In the genomic region with DNA sequence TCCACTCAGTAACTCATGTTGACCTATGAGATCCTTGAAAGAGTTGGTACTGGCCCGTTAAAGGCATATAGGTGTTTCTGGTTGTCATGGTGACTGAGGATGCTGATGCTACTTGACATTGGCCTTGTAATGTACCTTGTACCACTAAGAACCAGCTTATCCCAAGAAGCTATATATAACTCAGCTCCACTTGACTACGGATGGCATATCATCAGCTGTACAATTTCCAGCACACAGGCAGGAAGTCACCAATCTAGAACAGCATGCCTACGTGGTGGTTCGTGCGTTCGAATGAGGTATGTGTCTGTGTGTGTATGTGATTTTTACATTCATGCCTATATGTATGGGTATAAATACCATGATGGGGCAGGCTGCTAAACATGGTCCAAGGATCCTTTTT, we compare ENCODE assay signal across 18 mouse cellular contexts. TPM values are rescaled to one million over a fixed set of nuclear protein-coding genes. Genes with fewer than 3 reads are reported as not detected.
A peak's percentile ranks its signal among the peaks of the same experiment; 100 is the strongest.
DNase-seq lines count a peak whose midpoint lies in the region; ATAC-seq and TF ChIP-seq lines count a peak whose summit lies in the region.
"Had no signal": no experiment of that assay in that cellular context is flagged by ENCODE, and none has a peak within 500 bp of the region (broad histone marks: within the 10 kb centered on the region; RNA-seq: fewer than 3 reads in every experiment).

No protein-coding gene starts in this region.

- no peaks in the 10 kb centered on the region for H3K36me3 ChIP-seq in heart, embryonic 14.5 days (ENCODE audit: control insufficient read depth, insufficient read depth, low read length)
- H3K36me3 ChIP-seq in liver, adult 2 months (ENCODE audit: control insufficient read depth, insufficient read depth, low read length), result no peaks in the 10 kb centered on the region
- no peaks in the 10 kb centered on the region for H3K36me3 ChIP-seq in liver, embryonic 11.5 days (ENCODE audit: control insufficient read depth, insufficient read depth, low read length)
- no peaks in the 10 kb centered on the region for H3K36me3 ChIP-seq in intestine, embryonic 15.5 days
- H3K36me3 ChIP-seq in forebrain, embryonic 10.5 days (replicated peaks), result 0 out of 2 replicates have a peak, but pooled peaks cover 2% of the 10 kb centered on the region
- H3K36me3 ChIP-seq: liver, embryonic 12.5 days had no signal

- TF ChIP-seq CTCF in liver, adult 2 months (IDR thresholded peaks at IDR 0.05; ENCODE audit: low read depth, low read length), result no peak

- no peak for TF ChIP-seq POLR2A in liver, adult 2 months (IDR thresholded peaks at IDR 0.05; ENCODE audit: extremely low read depth, insufficient read depth, low read length)

- no peaks in the 10 kb centered on the region for H3K27me3 ChIP-seq in heart, embryonic 14.5 days (ENCODE audit: control insufficient read depth, insufficient read depth, low read length)
- no peaks in the 10 kb centered on the region for H3K27me3 ChIP-seq in liver, adult 2 months (ENCODE audit: control insufficient read depth, insufficient read depth, low read length)
- H3K27me3 ChIP-seq in liver, embryonic 11.5 days (replicated peaks; ENCODE audit: control insufficient read depth, insufficient read depth, low read length), result no peaks in the 10 kb centered on the region
- H3K27me3 ChIP-seq in intestine, embryonic 15.5 days (replicated peaks), result no peaks in the 10 kb centered on the region
- H3K27me3 ChIP-seq in forebrain, embryonic 10.5 days (ENCODE audit: poor library complexity, severe bottlenecking), result no peaks in the 10 kb centered on the region
- H3K27me3 ChIP-seq: liver, embryonic 12.5 days had no signal

- no peaks in the 10 kb centered on the region for H3K79me2 ChIP-seq in liver, adult 2 months (ENCODE audit: control insufficient read depth, insufficient read depth, low read length)

- H3K9me3 ChIP-seq in heart, embryonic 14.5 days (ENCODE audit: control insufficient read depth, low read length), result no peaks in the 10 kb centered on the region
- no peaks in the 10 kb centered on the region for H3K9me3 ChIP-seq in liver, embryonic 11.5 days (ENCODE audit: control insufficient read depth, low read length)
- H3K9me3 ChIP-seq in intestine, embryonic 15.5 days, result no peaks in the 10 kb centered on the region
- no peaks in the 10 kb centered on the region for H3K9me3 ChIP-seq in forebrain, embryonic 10.5 days
- H3K9me3 ChIP-seq: liver, embryonic 12.5 days had no signal

- 25% methylated on average over 6 of the region's 6 CpGs for WGBS in heart, embryonic 14.5 days
- WGBS in liver, adult 2 months, result 71% methylated on average over 6 of the region's 6 CpGs
- WGBS in liver, embryonic 11.5 days, result 74% methylated on average over 6 of the region's 6 CpGs
- WGBS in intestine, embryonic 15.5 days, result 52% methylated on average over 6 of the region's 6 CpGs
- WGBS in forebrain, embryonic 10.5 days, result 95% methylated on average over 6 of the region's 6 CpGs

- DNase-seq in frontal cortex, postnatal 14 days (ENCODE audit: low spot score in 2 of 2), result no peak
- no peak for DNase-seq in heart, adult 11 months
- no peak for DNase-seq in liver, adult 2 months (ENCODE audit: extremely low read depth, low read depth, low spot score)
- no peak for DNase-seq in liver, embryonic 11.5 days (ENCODE audit: low spot score)
- DNase-seq in forebrain, embryonic 10.5 days (ENCODE audit: extremely low spot score, low spot score), result no peak
- DNase-seq: adrenal gland, adult 8-10 months; forebrain, postnatal 0 days; retina, postnatal 1 day; thymus, postnatal 14 days had no signal

- peak overlapping the region in 1 of 2 experiments; percentile 71; a peak in 3 of 4 replicates for H3K27ac ChIP-seq in heart, embryonic 14.5 days (replicated peaks in 1 of 2; ENCODE audit: control insufficient read depth in 1 of 2, insufficient read depth in 1 of 2, low read depth in 2 of 2, low read length in 2 of 2)
- peak overlapping the region; percentile 78 for H3K27ac ChIP-seq in liver, adult 2 months (replicated peaks; ENCODE audit: insufficient read depth, low read depth, low read length)
- no peak overlapping the region for H3K27ac ChIP-seq in liver, embryonic 11.5 days (ENCODE audit: low read depth, low read length)
- H3K27ac ChIP-seq in intestine, embryonic 15.5 days, result peak overlapping the region; percentile 17; the same call in 1 of the 2 replicates
- no peak overlapping the region for H3K27ac ChIP-seq in forebrain, embryonic 10.5 days
- H3K27ac ChIP-seq: liver, embryonic 12.5 days had no signal

- H3K9ac ChIP-seq in heart, embryonic 14.5 days (ENCODE audit: low read length), result no peak overlapping the region
- no peak overlapping the region for H3K9ac ChIP-seq in liver, adult 2 months (ENCODE audit: low read depth, low read length)
- no peak overlapping the region for H3K9ac ChIP-seq in liver, embryonic 11.5 days (ENCODE audit: low read depth, low read length)
- no peak overlapping the region for H3K9ac ChIP-seq in intestine, embryonic 15.5 days
- H3K9ac ChIP-seq: forebrain, postnatal 0 days; liver, embryonic 12.5 days had no signal

- peaks cover 25 to 40% of the 10 kb centered on the region in 2 experiments for H3K4me1 ChIP-seq in heart, embryonic 14.5 days (ENCODE audit: control insufficient read depth in 2 of 2, insufficient read depth in 2 of 2, low read length in 2 of 2)
- H3K4me1 ChIP-seq in liver, adult 2 months (ENCODE audit: control insufficient read depth, insufficient read depth, low read length), result 0 out of 2 replicates have a peak, but pooled peaks cover 3% of the 10 kb centered on the region
- H3K4me1 ChIP-seq in liver, embryonic 11.5 days (replicated peaks; ENCODE audit: control insufficient read depth, insufficient read depth, low read length), result no peaks in the 10 kb centered on the region; the same call in none of the 2 replicates
- peaks cover 18% of the 10 kb centered on the region for H3K4me1 ChIP-seq in intestine, embryonic 15.5 days (replicated peaks)
- H3K4me1 ChIP-seq in forebrain, embryonic 10.5 days, result peaks cover 19% of the 10 kb centered on the region; the same call in 1 of the 2 replicates

- 0 out of 2 replicates have a peak, but pooled peaks have one; percentile 38 for ATAC-seq in frontal cortex, adult (ENCODE audit: low TSS enrichment)
- ATAC-seq in heart, embryonic 14.5 days (ENCODE audit: insufficient number of reproducible peaks, insufficient read depth, low FRiP score, low read depth), result peak; percentile 63
- no peak for ATAC-seq in liver, embryonic 11.5 days (replicated peaks; ENCODE audit: low FRiP score)
- ATAC-seq in intestine, embryonic 15.5 days, result peak; percentile 17; the same call in 1 of the 2 replicates
- ATAC-seq: CD4-positive, CD25-positive, alpha-beta regulatory T cell, adult 4 months; forebrain, postnatal 0 days; hindbrain, embryonic 16.5 days; liver, embryonic 12.5 days; Patski had no signal

- peak overlapping the region; percentile 46 for H3K4me2 ChIP-seq in heart, embryonic 14.5 days (ENCODE audit: low read length)
- no peak overlapping the region for H3K4me2 ChIP-seq in liver, embryonic 11.5 days
- H3K4me2 ChIP-seq in intestine, embryonic 15.5 days (replicated peaks), result no peak overlapping the region
- H3K4me2 ChIP-seq: liver, embryonic 12.5 days had no signal

- H3K4me3 ChIP-seq in heart, embryonic 14.5 days (ENCODE audit: control insufficient read depth in 1 of 2, insufficient read depth in 1 of 2, low read depth in 1 of 2, low read length in 2 of 2), result no peak overlapping the region
- no peak overlapping the region for H3K4me3 ChIP-seq in liver, adult 2 months (ENCODE audit: insufficient read depth, low read depth, low read length)
- no peak overlapping the region for H3K4me3 ChIP-seq in liver, embryonic 11.5 days (ENCODE audit: low read depth, low read length)
- no peak overlapping the region for H3K4me3 ChIP-seq in intestine, embryonic 15.5 days (replicated peaks)
- H3K4me3 ChIP-seq in forebrain, embryonic 10.5 days, result no peak overlapping the region
- H3K4me3 ChIP-seq: liver, embryonic 12.5 days had no signal

RNA-seq across cellular contexts. Expression of gene Ntf3, which starts 25.7 kb away (rescaled TPM):
- polyA plus RNA-seq in heart, embryonic 14.5 days (2014; fragmentation: Nextera tagmentation; extraction: Ambion mirVana), result 7.7 and 8.5 TPM in 2 replicates
- total RNA-seq in liver, adult 2 months (2014; rRNA removed), result 1.1 and 1.3 TPM in 2 replicates
- 0.33 and 0.57 TPM in 2 replicates for polyA plus RNA-seq in liver, adult 2 months (2012; rRNA removed)
- 6.1 and 6.2 TPM in 2 replicates for polyA plus RNA-seq in liver, embryonic 11.5 days (2014; fragmentation: Nextera tagmentation; extraction: Ambion mirVana)
- polyA plus RNA-seq in intestine, embryonic 15.5 days (2015; fragmentation: Nextera tagmentation; extraction: Ambion mirVana), result 6.5 and 7.8 TPM in 2 replicates
- polyA plus RNA-seq in forebrain, embryonic 10.5 days (2016; fragmentation: Nextera tagmentation; extraction: Ambion mirVana), result 6.6 and 6.7 TPM in 2 replicates
- total RNA-seq: hematopoietic stem cell, adult 5-6 weeks; megakaryocyte-erythroid progenitor cell, adult 5-6 weeks had no signal
- polyA plus RNA-seq: CD4-positive, CD25-positive, alpha-beta regulatory T cell, adult 4 months; Patski had no signal

Comparison
In these comparisons a context has a peak if more than half of its experiments do, and no peak if none do; other contexts are left out.
1. H3K27ac ChIP-seq: peak in liver, adult 2 months (single experiment) and intestine, embryonic 15.5 days (single experiment); none in liver, embryonic 11.5 days (single experiment) and forebrain, embryonic 10.5 days (single experiment).